Mouse (Mus musculus) bone marrow, adult 2 months (tissue): ENCODE results near the gene Sp100.

ENCODE experiments used
- CTCF ChIP-seq: fragments of 200-500 bp; IDR thresholded peaks from 2 replicates; pipeline ENCODE4 v1.5.1; 2011; ENCODE audit warnings: low read length, control low read depth; ENCODE audit not compliant: control insufficient read depth, insufficient read depth
- POLR2A ChIP-seq: fragments of 200-500 bp; IDR thresholded peaks from 2 replicates; pipeline ENCODE4 v1.6.1; 2011; ENCODE audit warnings: low read depth, mild to moderate bottlenecking, control low read depth, low read length, borderline replicate concordance; ENCODE audit not compliant: control insufficient read depth

- no peak for TF ChIP-seq CTCF
- TF ChIP-seq POLR2A: no peak
These were observed 93.2 kb downstream of the Sp100 start for GRCm38 (mm10) chr1:85742916-85743505.
